Mouse (Mus musculus) left cerebral cortex, postnatal 36 days (tissue): Measurements from ENCODE around the gene Tagln3. TPM values are rescaled to one million over a fixed set of nuclear protein-coding genes. Genes with fewer than 3 reads are reported as not detected.

Experiments
- DNase-seq, 2 experiments: peaks; one replicate each; pipeline ENCODE4 v3.0.0; 2021 to 2022; ENCODE audit warnings: low spot score in 2 of 2, mixed read lengths in 1 of 2
- intact Hi-C: fragments of 180-260 bp; cut with DNase I; formaldehyde crosslinking; loops from one replicate; pipeline ENCODE4 v1.15.1; 2025
- total RNA-seq, 2 experiments: library from RNA; stranded (reverse); gene quantifications; 2 replicates each; pipeline ENCODE4 v1.2.3; 2021

The Tagln3 gene
- total RNA-seq, 2 experiments from 2014 or later: 301 to 357 TPM

GRCm38 (mm10) chr16:45668178-45668577 lies 56.2 kb downstream of the Tagln3 start:
- intact Hi-C loops: no loop called here
- DNase-seq: no peak

GRCm38 (mm10) chr16:45666136-45666535 lies 58.3 kb downstream of the Tagln3 start:
- intact Hi-C loops: no loop called here
- no peak for DNase-seq

- no peak for DNase-seq
- intact Hi-C loops: no loop called here
Measured at GRCm38 (mm10) chr16:45662381-45662780, 62.0 kb downstream of the Tagln3 start.

Other genes with a start within 250 kb of the Tagln3 start
- gene Gm609, start 231.6 kb downstream of the Tagln3 start, total RNA-seq: under 1 TPM; 0.20 to 0.30 TPM
- not detected for gene Gm17783, start 192.6 kb downstream of the Tagln3 start, total RNA-seq
- not detected for gene Slc9c1, start 189.3 kb downstream of the Tagln3 start, total RNA-seq
- not detected for gene Gcsam, start 114.2 kb downstream of the Tagln3 start, total RNA-seq
- under 1 TPM in 1 of 2 experiments, not detected in 1; 0.20 TPM for gene BC016579, start 70.5 kb downstream of the Tagln3 start, total RNA-seq
- 1 to 10 TPM; 2.9 to 3.7 TPM for gene Tmprss7, start 30.9 kb downstream of the Tagln3 start, total RNA-seq
- 10 to 100 TPM; 19.5 to 27.1 TPM for gene Abhd10, start 18.3 kb upstream of the Tagln3 start, total RNA-seq
- 1 to 10 TPM; 4.4 to 9.9 TPM for gene Phldb2, start 229.0 kb upstream of the Tagln3 start, total RNA-seq